Mouse (Mus musculus): ENCODE data around the gene Vmn2r44. TPM values are rescaled to one million over a fixed set of nuclear protein-coding genes. Genes with fewer than 3 reads are reported as not detected.
"Not testable (repeated sequence)": the region's sequence is repeated elsewhere in the genome, so short reads cannot be mapped to it uniquely, and the experiment has no call there.

Vmn2r44 gene
- total RNA-seq (2021), result not detected

- intact Hi-C loops (cut with DNase I); DNase-seq (ENCODE audit: low spot score in 2 of 2): not testable (repeated sequence)
Measured at GRCm38 (mm10) chr7:8383233-8383632, at the start of gene Vmn2r44. TSS of gene Vmn2r44 (minus strand) at chr7:8383333.

DNA sequence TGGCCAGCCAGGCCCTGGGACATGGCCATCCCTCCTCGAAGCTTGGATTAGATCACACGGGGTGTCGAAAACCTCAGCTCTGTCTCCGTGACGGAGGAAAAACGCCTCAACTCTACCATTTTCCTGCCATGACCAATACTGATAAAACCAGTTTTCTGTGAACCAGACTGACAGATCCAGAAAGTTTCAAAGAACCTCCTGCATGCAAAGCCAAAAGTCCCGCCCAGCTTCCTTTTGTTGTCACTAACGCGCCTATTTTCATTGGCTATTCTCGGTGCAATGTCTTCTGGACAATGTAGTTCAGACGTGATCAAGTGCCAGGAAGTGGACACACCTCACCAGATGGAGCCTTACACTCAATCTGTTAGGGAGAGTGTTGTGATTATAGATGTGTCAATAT, 25.3 kb downstream of the Vmn2r44 start:
- not testable (repeated sequence) for DNase-seq (ENCODE audit: low spot score in 2 of 2)

More for the DNA sequence above, 25.3 kb downstream of the Vmn2r44 start:
- intact Hi-C loops (cut with DNase I), result not testable (repeated sequence)

Other genes with a start within 250 kb of the Vmn2r44 start
- gene Vmn2r41, start 221.7 kb downstream of the Vmn2r44 start, total RNA-seq (2021), result not detected
- gene Vmn2r42, start 183.0 kb downstream of the Vmn2r44 start, total RNA-seq (2021), result not detected
- gene Vmn2r43, start 122.7 kb downstream of the Vmn2r44 start, total RNA-seq (2021), result not detected
- not detected for gene Vmn2r45, start 105.7 kb upstream of the Vmn2r44 start, total RNA-seq (2021)

All from left cerebral cortex, postnatal 36 days (tissue).